Mouse (Mus musculus) ES-E14 (cell line): ENCODE measurements around the gene Cep164.

Source experiments
- HCFC1 ChIP-seq: IDR thresholded peaks from 2 replicates; pipeline ENCODE4 v1.6.1; 2012; ENCODE audit warnings: low read length, inconsistent platforms, borderline replicate concordance; ENCODE audit not compliant: insufficient read depth
- MAFK ChIP-seq: IDR thresholded peaks from 2 replicates; pipeline ENCODE4 v1.6.1; 2014; ENCODE audit warnings: mild to moderate bottlenecking, low read depth, low read length, inconsistent platforms; ENCODE audit not compliant: insufficient read depth
- ZC3H11A ChIP-seq: IDR thresholded peaks from 2 replicates; pipeline ENCODE4 v1.6.1; 2012; ENCODE audit warnings: low read depth, mild to moderate bottlenecking, inconsistent platforms, low read length, borderline replicate concordance

GRCm38 (mm10) chr9:45769596-45769995 lies 58.9 kb downstream of the Cep164 start:
- no peak for TF ChIP-seq MAFK
- no peak for TF ChIP-seq ZC3H11A
- no peak for TF ChIP-seq HCFC1
